Mouse (Mus musculus) naive thymus-derived CD4-positive, alpha-beta T cell, adult 2 months (primary cell): Measurements from ENCODE around the gene Itpk1.

ENCODE experiments used
- DNase-seq: peaks from one replicate; pipeline ENCODE4 v3.0.0-alpha.2; 2011; ENCODE audit warnings: low read depth

The Itpk1 gene

GRCm38 (mm10) chr12:102704457-102705198 is at the start of gene Itpk1:
TSS of gene Itpk1 (minus strand) at chr12:102704930.
- DNase-seq: no peak

DNA sequence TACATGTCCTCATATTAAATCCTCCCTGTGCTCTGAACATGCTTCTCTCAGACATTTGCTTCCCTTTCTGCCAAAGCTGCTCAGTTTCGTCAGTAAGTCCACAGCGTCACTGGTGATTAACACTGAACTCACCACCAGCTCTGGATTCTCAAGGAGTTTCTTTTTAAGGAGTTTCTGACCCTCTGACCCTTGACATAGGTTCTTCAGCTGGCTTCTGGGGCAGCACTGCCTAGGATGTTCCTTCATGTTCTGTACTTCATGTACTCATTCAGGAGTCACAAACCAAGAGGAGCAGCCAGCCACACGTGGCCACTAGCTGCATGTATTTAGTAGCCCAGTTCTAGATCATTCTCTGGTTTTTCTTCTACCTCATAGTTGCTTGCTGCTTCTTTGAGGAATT is 43.5 kb upstream of the Itpk1 start:
- no peak for DNase-seq

- peak; percentile 80 for DNase-seq
Measured at GRCm38 (mm10) chr12:102744839-102745238, 40.1 kb upstream of the Itpk1 start.

DNA sequence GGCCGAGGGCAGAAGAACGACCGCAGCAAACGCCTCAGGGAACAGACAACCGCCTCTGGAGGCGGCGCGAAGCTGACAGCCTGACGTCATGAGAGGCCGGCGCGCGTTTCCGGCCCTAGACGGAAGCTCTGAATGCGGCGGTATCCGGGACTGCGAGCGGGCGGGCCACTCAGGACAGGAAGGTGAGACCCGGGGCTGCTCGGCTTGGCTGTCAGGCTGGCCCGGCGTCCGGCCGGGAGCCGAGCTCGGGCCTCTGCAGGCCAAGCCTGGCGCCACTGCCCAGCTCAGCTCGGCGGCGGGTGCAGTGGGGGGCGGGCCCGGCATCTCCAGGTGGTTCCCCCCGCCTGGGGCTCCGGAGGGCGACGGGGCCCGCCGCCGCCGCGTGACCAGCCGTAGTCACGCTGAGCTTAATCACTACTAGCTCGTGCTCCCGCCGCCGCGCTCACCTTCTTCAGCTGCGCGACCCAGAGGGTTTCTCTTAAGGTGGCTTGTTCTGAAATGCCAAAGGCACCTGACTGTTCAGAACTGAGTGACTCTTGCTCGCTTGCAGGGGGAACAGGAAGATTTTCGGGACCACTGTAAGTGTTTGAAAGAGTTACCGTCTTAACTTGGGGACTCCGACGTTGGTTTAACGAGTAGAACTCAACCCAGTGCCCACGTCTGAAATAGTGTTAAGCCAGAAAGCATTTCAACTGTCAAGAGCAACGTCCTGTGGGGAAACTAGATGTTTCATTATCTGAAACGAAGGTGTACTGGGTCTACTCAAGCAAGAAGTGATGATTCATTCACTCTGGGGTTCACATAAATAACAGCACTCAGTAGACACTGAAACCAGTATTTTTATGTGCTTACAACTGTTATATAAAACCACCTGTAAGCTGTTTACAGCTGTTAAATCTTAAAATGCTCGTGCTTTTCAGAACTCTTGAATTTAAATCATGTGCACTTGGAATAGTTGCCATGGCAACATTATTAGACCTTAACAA is 39.2 kb upstream of the Itpk1 start, which contains the start of the genes Moap1 and Tmem251:
TSS of gene Moap1 (minus strand) at position 73 of the 986 bp plus-strand sequence.
TSS of gene Tmem251 (plus strand) at position 174 of the 986 bp plus-strand sequence.
- DNase-seq: peak; percentile 92

GRCm38 (mm10) chr12:102743036-102743588 is 38.4 kb upstream of the Itpk1 start:
- DNase-seq: no peak

DNA sequence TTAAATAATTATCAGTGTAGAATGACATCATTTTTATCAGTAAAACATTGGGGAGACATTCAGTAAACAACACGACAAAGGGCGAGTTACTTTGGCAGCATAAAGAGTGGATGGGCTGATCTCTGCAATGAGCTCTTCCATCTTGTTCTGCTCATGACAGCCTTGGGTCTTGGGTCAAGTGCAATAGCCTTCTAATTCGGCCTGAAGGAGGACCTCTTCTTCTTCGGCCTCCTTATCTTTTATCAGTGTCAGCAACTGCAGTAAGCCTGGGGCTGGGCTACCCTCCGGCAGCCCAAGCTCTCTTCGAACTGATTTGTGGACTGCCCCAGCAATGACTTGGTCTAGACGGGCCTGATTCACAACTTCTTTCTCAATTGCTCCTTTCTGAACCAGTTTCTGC is 37.3 kb upstream of the Itpk1 start:
- no peak for DNase-seq

DNA sequence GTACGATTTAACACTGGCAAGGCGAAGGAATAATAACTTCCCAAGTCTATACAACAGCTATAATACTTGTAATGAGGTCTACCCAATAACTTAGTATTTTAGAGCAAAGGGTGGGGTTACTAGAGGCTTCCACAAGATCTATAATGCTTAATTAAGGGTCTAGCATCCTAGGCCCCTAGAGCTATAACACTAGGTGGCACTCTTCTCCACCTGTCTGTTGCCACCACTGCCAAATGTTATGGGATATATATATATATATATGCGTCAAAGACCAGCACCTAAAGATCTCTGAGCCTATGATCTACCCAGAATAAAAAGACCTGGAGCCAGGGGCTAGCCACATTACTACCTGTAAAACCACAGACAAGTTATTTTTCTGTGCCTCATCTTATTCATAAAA is 35.6 kb upstream of the Itpk1 start:
- DNase-seq: peak; percentile 72

DNA sequence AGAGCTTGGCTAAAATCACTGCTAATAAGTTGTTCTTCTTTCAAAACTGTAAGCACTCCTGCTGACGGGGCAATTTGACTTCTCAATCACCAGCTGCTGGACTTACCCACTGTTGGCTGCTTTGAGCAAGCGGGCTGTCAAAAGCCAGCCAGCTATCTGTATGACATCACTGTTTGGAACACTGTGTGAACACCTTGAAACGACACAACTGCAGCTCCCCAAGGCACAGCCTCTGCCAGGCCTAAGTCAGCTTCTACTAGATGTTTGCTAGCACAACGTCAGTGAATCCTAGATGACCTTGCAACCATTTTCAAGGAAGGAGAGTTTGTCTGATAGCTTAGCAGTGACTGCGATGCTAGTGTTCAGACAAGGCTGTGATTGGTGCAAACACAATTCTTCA is 34.4 kb upstream of the Itpk1 start:
- DNase-seq: no peak

DNA sequence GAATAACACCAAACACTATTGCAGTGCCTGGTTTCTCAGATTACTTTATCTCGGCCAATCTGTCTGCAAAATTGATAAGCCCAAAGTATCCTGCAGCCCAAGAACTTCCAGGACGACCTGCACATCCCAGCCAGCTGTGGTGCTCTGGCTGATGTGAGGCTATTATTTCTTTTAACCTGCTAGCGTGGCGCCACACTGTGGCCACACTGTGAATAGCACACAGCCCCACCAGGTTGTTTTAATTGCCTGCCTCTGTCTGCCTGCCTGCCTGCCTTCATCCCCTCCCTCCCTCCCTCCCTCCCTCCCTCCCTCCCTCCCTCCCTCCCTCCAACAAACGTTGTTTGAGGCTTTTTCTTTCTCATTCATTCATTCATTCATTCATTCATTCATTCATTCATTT is 28.7 kb upstream of the Itpk1 start:
- peak; percentile 80 for DNase-seq

GRCm38 (mm10) chr12:102730798-102731619 is 26.3 kb upstream of the Itpk1 start:
- DNase-seq: no peak

DNA sequence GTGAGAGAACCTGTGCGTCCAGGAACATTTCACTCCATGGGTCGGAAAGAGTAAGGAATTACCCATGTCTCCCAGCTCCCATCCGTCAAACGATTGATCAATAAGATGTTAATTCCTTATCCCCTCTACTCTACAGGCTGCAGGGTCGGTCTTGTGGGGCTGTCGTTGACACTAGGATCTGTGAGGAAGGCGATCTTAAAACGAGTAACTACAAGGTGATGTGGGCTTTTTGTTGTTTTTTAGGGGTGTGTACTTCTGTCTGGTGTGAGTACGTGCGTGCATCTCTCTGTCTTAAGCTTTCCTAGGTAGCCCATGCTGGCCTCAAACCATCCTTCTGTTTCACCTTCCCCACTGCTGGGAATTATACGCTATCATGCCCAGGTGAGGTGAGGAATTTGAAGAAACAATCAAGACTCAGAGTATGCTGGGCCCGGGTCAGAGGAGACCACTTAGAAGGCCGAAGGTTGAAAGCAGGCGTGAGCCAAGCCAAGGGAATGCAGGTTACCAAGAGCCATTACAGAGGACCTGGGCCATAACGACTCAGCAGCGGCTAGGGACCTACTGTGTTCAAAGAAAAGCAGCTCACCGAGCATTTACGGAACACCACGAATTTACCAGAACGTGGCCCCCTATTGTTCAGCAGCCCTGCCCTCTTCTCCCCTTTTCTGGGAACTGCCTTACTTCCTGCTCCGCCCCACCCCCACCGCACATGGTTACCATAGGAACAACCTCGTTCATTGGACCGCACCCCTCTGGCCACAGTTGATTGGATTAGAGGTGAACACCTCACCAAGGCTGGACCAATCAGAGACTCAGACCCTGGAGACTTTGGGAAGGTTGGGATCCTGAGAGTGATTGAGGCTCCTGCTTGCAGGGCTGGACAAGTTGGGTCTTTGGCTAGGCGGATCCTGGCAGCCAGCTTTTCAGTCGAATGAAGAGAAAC is 25.4 kb upstream of the Itpk1 start:
- no peak for DNase-seq

DNA sequence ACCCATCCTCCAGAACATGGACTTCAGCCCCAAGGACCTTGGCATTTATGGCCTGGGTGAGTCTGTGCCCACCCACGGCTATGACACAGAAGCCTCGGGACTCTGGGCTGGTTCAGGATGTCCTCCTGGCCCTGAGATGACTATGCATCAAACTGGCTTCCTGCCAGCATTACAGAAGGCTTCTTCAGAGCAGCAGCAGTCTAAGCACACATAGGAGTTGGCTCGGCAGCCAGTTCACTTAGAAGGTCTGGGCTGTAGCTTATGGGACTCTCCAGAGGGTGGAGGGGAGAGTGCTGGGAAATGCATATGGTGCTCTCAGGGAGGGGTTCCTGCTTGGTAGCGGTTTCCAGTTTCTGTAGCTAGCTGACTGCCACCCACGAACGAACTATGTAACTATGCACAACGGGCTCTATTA is 21.0 kb upstream of the Itpk1 start:
- DNase-seq: no peak

GRCm38 (mm10) chr12:102725146-102725545 is 20.4 kb upstream of the Itpk1 start:
- no peak for DNase-seq

DNA sequence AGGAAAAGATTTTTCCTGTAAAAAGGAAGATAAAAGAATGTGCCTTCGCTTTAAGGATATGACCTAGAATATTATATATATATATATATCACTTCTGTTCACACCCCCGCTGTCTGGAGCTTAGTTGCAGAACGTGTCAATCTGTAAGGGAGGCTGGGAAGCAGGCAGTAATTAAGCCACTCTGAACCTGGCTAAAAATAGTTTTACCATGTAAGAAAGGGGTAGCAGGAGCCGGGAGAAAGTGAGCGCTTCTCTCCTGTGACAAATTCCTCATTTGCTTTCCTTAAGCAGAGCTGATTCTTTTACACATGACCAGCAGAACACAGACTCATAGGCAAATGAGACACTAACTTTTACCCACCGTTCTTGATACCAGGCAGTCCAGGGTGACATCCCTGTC is 19.1 kb upstream of the Itpk1 start:
- DNase-seq: no peak

GRCm38 (mm10) chr12:102722966-102723365 is 18.2 kb upstream of the Itpk1 start:
- DNase-seq: no peak

- DNase-seq: no peak
Measured at GRCm38 (mm10) chr12:102722451-102722850, 17.7 kb upstream of the Itpk1 start.

- peak; percentile 82 for DNase-seq
Measured at GRCm38 (mm10) chr12:102719552-102720315, 15.0 kb upstream of the Itpk1 start.

GRCm38 (mm10) chr12:102714654-102715395 is 10.1 kb upstream of the Itpk1 start:
- no peak for DNase-seq

DNA sequence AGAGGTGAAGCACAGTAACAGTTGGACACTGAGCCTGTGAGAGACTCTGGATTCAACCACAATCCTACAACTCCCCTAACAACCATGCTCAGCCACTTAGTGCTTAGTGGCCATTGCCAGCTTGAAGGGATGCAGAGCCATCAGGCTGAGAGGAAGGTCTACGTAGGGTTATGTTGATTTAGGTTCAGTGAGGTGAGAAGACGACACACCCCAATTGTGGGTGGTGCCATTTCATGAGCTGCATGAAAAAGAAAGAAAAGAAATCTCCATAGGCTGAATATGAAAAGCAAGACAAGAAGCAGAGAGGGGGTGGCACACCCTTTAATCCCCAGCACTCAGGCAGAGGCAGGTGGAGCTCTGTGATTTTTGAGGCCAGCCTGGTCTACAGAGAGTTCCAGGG is 9.4 kb upstream of the Itpk1 start:
- DNase-seq: no peak
